Mouse (Mus musculus) cerebellum, postnatal 4 days (tissue): ENCODE measurements around the gene Olfr173.

Experiments
- DNase-seq, 2 experiments: peaks; one replicate each; pipeline ENCODE4 v3.0.0; 2022; ENCODE audit warnings: low spot score in 2 of 2, mixed read lengths in 1 of 2

Olfr173 gene

DNA sequence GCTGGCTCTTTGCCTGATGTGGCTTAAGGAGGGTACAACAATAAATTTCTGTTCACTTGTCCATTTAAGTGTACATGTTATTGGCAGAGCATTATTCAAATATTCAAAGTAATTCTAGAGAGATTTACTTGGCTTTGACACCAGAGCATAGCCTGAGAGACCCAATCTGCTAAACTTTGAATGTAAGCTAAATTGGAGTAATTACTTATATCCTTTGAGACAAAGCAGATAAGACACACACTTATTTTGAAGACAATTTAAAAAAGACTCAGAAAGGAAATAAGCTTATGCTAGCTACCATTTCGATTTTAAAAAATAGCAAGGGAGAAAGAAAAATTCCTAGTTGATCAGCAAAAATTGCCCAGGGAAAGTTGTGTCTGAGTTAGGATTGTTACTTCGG is at the start of gene Olfr173:
TSS of gene Olfr173 (minus strand) at position 101 of the 400 bp plus-strand sequence.
- no peak for DNase-seq

DNA sequence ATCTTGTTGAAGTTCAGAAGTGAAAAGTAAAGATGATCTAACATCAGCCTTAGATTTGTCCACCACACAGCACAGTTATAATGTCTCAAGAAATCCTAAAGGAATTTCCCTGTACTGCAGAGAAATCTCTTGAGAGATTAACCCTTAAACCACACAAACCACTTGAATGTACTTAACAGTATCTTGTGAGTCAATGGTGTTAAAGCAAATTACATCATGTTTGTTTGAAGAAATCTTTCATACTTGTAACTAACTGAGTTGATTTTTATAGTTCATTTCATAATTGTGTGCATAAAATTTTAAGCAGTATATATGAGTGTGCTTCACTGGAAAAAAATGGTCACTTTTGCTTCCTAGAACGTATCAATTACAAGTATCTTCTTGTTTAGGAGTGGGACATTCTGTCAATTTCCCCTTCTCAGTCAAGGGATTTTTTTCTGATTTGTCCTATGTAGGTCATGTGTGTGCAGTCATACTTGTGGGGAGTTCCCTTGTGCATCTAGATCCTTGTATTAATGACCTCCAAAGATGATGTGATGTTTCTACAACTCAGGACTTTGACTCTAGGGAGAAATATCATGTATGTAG is 26.8 kb upstream of the Olfr173 start, which contains the start of gene Olfr175-ps1:
TSS of gene Olfr175-ps1 (minus strand) at position 51 of the 588 bp plus-strand sequence.
- no peak for DNase-seq

DNA sequence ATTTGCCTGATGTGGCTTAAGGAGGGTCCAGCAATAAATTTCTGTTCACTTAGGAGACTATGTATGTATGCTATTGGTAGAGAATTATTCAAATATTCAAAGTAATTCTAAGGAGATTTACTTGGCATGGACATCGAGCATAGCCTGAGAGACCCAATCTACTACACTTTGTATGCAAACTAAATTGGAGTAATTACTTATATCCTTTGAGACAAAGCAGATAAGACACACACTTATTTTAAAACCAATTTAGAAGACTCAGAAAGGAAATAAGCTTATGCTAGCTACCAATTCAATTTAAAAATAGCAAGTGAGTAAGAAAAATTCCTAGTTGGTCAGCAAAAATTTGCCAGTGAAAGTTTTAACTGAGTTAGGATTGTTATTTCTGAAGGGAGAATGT is 37.0 kb downstream of the Olfr173 start, which contains the start of gene Olfr172:
TSS of gene Olfr172 (minus strand) at position 101 of the 400 bp plus-strand sequence.
- no peak for DNase-seq

DNA sequence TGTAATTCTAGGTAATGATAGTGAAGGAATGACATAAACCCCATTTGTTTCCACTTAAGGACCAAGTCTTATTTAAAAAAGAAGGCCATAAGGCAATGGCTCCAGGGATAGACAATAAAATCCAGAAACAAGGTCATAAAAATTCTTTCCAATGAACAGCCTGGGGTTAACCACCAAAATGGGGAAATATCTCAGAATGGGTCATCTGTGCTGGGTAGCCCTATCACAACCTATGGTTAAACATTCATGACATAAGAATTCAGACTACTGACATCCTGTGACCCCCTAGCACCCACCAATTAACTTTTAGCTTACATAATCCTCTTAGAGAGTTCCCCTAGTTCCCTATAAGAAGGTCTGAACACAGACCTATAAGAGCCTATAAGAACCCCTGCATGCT is 43.9 kb downstream of the Olfr173 start:
- DNase-seq: no peak

DNA sequence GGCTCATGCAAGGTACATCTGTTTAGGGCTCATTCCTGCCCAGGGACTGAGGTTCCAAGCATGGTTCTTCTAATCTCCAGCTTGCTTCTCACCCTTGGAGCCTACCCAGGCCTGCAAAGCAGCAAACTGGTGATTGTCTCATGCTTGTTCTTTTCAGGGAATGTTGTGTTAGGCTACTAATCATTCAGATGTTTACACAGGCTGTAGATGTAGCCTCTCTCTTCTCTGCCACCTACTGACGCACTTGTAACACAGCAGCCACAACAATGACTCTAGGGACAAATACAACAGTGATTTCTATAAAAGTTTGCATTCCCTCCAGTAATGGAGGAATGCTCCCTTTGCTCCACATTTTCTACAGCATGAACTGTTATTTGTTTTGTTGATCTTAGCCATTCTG is 48.8 kb downstream of the Olfr173 start:
- no peak for DNase-seq

DNA sequence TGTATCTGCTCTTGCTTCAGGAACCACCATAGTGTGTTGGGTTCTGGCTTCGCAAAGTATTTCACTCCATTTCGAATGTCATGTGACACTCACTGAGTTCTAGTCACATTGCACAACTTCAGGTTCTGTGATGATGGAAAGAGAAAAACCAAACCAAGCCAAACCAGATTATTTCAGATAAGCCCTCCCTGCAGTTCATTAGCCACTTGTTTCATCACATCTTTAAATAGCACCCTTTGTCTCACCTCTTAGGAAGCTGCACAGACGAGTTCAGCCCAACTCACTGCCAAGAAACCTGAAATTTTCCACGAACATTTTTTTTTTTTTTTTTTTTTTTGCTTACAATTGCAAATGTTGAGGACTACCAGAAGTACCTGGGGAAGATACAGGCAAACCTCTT is 53.4 kb downstream of the Olfr173 start:
- no peak for DNase-seq
